In genomic region chr15:11004646-11005045, GRCm38 (mm10) we compare ENCODE assay signal across 32 mouse cellular contexts. TPM values are rescaled to one million over a fixed set of nuclear protein-coding genes. Genes with fewer than 3 reads are reported as not detected.
"Had no signal": no experiment of that assay in that cellular context is flagged by ENCODE, and none has a peak within 500 bp of the region (broad histone marks: within the 10 kb centered on the region; RNA-seq: fewer than 3 reads in every experiment).

No protein-coding gene starts in this region.

- H3K9me3 ChIP-seq: embryonic facial prominence, embryonic 10.5 days; embryonic facial prominence, embryonic 12.5 days; embryonic facial prominence, embryonic 13.5 days; embryonic facial prominence, embryonic 15.5 days; forebrain, embryonic 10.5 days; forebrain, embryonic 12.5 days; forebrain, embryonic 13.5 days; forebrain, embryonic 15.5 days had no signal

- H3K27ac ChIP-seq: embryonic facial prominence, embryonic 10.5 days; embryonic facial prominence, embryonic 12.5 days; embryonic facial prominence, embryonic 13.5 days; embryonic facial prominence, embryonic 15.5 days; forebrain, embryonic 10.5 days; forebrain, embryonic 12.5 days; forebrain, embryonic 13.5 days; forebrain, embryonic 15.5 days; gastrocnemius, adult 2 months; heart, adult 2 months had no signal

- DNase-seq: cerebellum, adult 2 months; cerebellum, adult 8-10 months; cerebellum, adult 9-10 months; cerebellum, adult 9-11 months; cerebellum, postnatal 10 days; cerebellum, postnatal 14 days; cerebellum, postnatal 25 days; cerebellum, postnatal 36 days; embryo, embryonic 11 days; forebrain, postnatal 0 days; gastrocnemius, adult 2 months; gastrocnemius, postnatal 10 days; gastrocnemius, postnatal 14 days; gastrocnemius, postnatal 25 days; gastrocnemius, postnatal 36 days; heart, adult 18-20 months; heart, adult 2 months had no signal

- H3K9ac ChIP-seq: embryonic facial prominence, embryonic 12.5 days; embryonic facial prominence, embryonic 13.5 days; embryonic facial prominence, embryonic 15.5 days; forebrain, embryonic 12.5 days; forebrain, embryonic 13.5 days; forebrain, embryonic 15.5 days; forebrain, postnatal 0 days had no signal

- H3K4me3 ChIP-seq: embryonic facial prominence, embryonic 10.5 days; embryonic facial prominence, embryonic 12.5 days; embryonic facial prominence, embryonic 13.5 days; embryonic facial prominence, embryonic 15.5 days; erythroblast, embryonic 14.5 days; forebrain, embryonic 10.5 days; forebrain, embryonic 12.5 days; forebrain, embryonic 13.5 days; forebrain, embryonic 15.5 days; gastrocnemius, adult 2 months; heart, adult 2 months had no signal

- H3K27me3 ChIP-seq: embryonic facial prominence, embryonic 12.5 days; embryonic facial prominence, embryonic 13.5 days; embryonic facial prominence, embryonic 15.5 days; forebrain, embryonic 12.5 days; forebrain, embryonic 13.5 days; forebrain, embryonic 15.5 days had no signal

- H3K4me1 ChIP-seq: embryonic facial prominence, embryonic 10.5 days; embryonic facial prominence, embryonic 12.5 days; embryonic facial prominence, embryonic 13.5 days; embryonic facial prominence, embryonic 15.5 days; forebrain, embryonic 12.5 days; forebrain, embryonic 13.5 days; forebrain, embryonic 15.5 days had no signal

- H3K36me3 ChIP-seq: embryonic facial prominence, embryonic 10.5 days; embryonic facial prominence, embryonic 12.5 days; embryonic facial prominence, embryonic 13.5 days; embryonic facial prominence, embryonic 15.5 days; forebrain, embryonic 10.5 days; forebrain, embryonic 12.5 days; forebrain, embryonic 15.5 days had no signal

- ATAC-seq: forebrain, embryonic 13.5 days; forebrain, embryonic 14.5 days; forebrain, embryonic 15.5 days; forebrain, embryonic 16.5 days; forebrain, postnatal 0 days had no signal

- H3K4me2 ChIP-seq: embryonic facial prominence, embryonic 12.5 days; embryonic facial prominence, embryonic 13.5 days; embryonic facial prominence, embryonic 15.5 days; forebrain, embryonic 12.5 days; forebrain, embryonic 13.5 days; forebrain, embryonic 15.5 days had no signal

RNA-seq across cellular contexts. Expression of gene Slc45a2, which starts 4.1 kb away (rescaled TPM):
- total RNA-seq: common myeloid progenitor, adult 5-6 weeks; forebrain, postnatal 0 days; gastrocnemius, adult 2 months; gastrocnemius, adult 8-10 months; gastrocnemius, postnatal 10 days; gastrocnemius, postnatal 14 days; gastrocnemius, postnatal 25 days; granulocyte monocyte progenitor cell, adult 5-6 weeks; heart, adult 18-20 months; heart, adult 2 months had no signal
- polyA plus RNA-seq: erythroblast, embryonic 14.5 days; forebrain, embryonic 13.5 days; forebrain, embryonic 14.5 days; forebrain, embryonic 15.5 days; heart, adult 2 months had no signal

RNA-seq across cellular contexts. Expression of gene Rxfp3, which starts 33.1 kb away (rescaled TPM):
- total RNA-seq: common myeloid progenitor, adult 5-6 weeks; gastrocnemius, adult 18-20 months; gastrocnemius, adult 2 months; gastrocnemius, adult 8-10 months; gastrocnemius, postnatal 25 days; gastrocnemius, postnatal 36 days; granulocyte monocyte progenitor cell, adult 5-6 weeks had no signal
- polyA plus RNA-seq: erythroblast, embryonic 14.5 days had no signal

RNA-seq across cellular contexts. Expression of gene C1qtnf3, which starts 52.5 kb away (rescaled TPM):
- total RNA-seq: common myeloid progenitor, adult 5-6 weeks; granulocyte monocyte progenitor cell, adult 5-6 weeks; heart, adult 18-20 months; heart, adult 2 months had no signal
- polyA plus RNA-seq: erythroblast, embryonic 14.5 days; forebrain, embryonic 10.5 days had no signal

RNA-seq across cellular contexts. Expression of gene Adamts12, which starts 59.9 kb away (rescaled TPM):
- total RNA-seq: granulocyte monocyte progenitor cell, adult 5-6 weeks had no signal
